ENCODE assay signal across 11 mouse cellular contexts in the genomic region with DNA sequence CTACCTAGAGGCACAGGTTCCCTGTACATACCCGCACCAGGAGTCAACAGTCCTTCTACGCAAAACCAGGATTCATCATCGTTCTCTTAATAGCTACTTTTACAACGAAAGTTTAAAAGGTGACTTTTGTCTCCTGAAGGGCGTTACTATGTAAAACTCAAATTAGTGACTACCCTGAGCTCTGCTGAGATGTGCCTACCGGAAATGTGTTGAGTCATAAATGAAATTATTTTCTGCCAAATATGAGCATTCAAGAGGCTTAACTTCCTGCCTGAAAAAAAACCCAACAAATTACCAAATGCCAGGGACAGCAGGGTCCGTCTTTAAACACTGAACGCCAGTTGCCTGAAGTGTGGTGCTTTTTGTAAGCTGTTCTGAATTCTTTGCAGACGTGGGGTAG.
"Had no signal": no experiment of that assay in that cellular context is flagged by ENCODE, and none has a peak within 500 bp of the region (broad histone marks: within the 10 kb centered on the region; RNA-seq: fewer than 3 reads in every experiment).

No protein-coding gene starts in this region.

- DNase-seq: kidney, adult 8-10 months; kidney, postnatal 25 days; layer of hippocampus, postnatal 36 days; lung, embryonic 14.5 days; lung, postnatal 10 days; lung, postnatal 4 days; retina, postnatal 1 day; thymus, adult 2 months; thymus, postnatal 25 days had no signal

- ATAC-seq: liver, embryonic 12.5 days; midbrain, embryonic 16.5 days had no signal
